In the genomic region with DNA sequence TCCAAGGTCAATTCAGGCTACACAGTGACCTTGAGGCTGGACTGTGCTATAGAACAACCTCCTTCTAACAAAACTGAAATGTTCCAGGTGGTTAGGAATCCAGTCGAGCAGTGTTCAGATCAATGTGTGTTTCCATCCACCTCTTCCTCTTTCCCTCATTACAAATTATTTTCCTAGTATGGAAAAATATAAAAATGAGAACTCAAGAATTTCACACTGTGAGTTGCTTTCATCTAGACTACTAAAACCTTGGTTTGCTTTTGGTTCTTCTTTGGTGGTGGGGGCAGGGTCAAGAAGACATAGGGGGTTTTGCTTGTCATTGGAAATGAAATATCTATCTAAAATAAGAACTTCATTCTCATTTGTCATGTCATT, we compare ENCODE assay signal across 22 mouse cellular contexts.
DNase-seq lines count a peak whose midpoint lies in the region; ATAC-seq and TF ChIP-seq lines count a peak whose summit lies in the region.
"Had no signal": no experiment of that assay in that cellular context is flagged by ENCODE, and none has a peak within 500 bp of the region (broad histone marks: within the 10 kb centered on the region; RNA-seq: fewer than 3 reads in every experiment).

No protein-coding gene starts in this region.

- H3K9me3 ChIP-seq in CH12.LX (replicated peaks; ENCODE audit: low read length) = peaks cover 9% of the 10 kb centered on the region
- H3K9me3 ChIP-seq: embryonic facial prominence, embryonic 13.5 days; embryonic facial prominence, embryonic 15.5 days; forebrain, embryonic 13.5 days; forebrain, embryonic 15.5 days had no signal

- peak overlapping the region; percentile 1; the same call in 1 of the 2 replicates for H3K4me2 ChIP-seq in CH12.LX (ENCODE audit: insufficient read depth, low read depth, poor library complexity, severe bottlenecking)
- H3K4me2 ChIP-seq: embryonic facial prominence, embryonic 13.5 days; embryonic facial prominence, embryonic 15.5 days; forebrain, embryonic 13.5 days; forebrain, embryonic 15.5 days had no signal

- H3K9ac ChIP-seq in CH12.LX (ENCODE audit: insufficient read depth, low read depth) = peak overlapping the region; percentile 1; the same call in 1 of the 2 replicates
- H3K9ac ChIP-seq: embryonic facial prominence, embryonic 13.5 days; embryonic facial prominence, embryonic 15.5 days; forebrain, embryonic 13.5 days; forebrain, embryonic 15.5 days; forebrain, postnatal 0 days had no signal

- TF ChIP-seq POLR2A in CH12.LX (IDR thresholded peaks at IDR 0.05; ENCODE audit: low read depth, low read length) = no peak

- no peaks in the 10 kb centered on the region for H3K36me3 ChIP-seq in CH12.LX (replicated peaks in 1 of 2; ENCODE audit: control insufficient read depth in 1 of 2, insufficient read depth in 1 of 2, low read length in 1 of 2)
- H3K36me3 ChIP-seq: embryonic facial prominence, embryonic 13.5 days; embryonic facial prominence, embryonic 15.5 days; forebrain, embryonic 15.5 days had no signal

- no peaks in the 10 kb centered on the region for H3K79me2 ChIP-seq in CH12.LX (replicated peaks; ENCODE audit: control insufficient read depth, extremely low read depth, insufficient read depth, poor library complexity, severe bottlenecking)

- no peak for TF ChIP-seq CTCF in CH12.LX (conservative IDR thresholded peaks at IDR 0.05 in 1 of 2, IDR thresholded peaks at IDR 0.05 in 1 of 2; ENCODE audit: low read depth in 2 of 2, low read length in 2 of 2)

- TF ChIP-seq RAD21 in CH12.LX (IDR thresholded peaks at IDR 0.05; ENCODE audit: low read depth, low read length) = no peak

- no peaks in the 10 kb centered on the region for H3K27me3 ChIP-seq in CH12.LX (replicated peaks)
- H3K27me3 ChIP-seq: embryonic facial prominence, embryonic 13.5 days; embryonic facial prominence, embryonic 15.5 days; forebrain, embryonic 13.5 days; forebrain, embryonic 15.5 days had no signal

- H3K4me3 ChIP-seq in CH12.LX (replicated peaks in 1 of 3; ENCODE audit: low read depth in 2 of 3, low read length in 2 of 3, poor library complexity in 1 of 3) = no peak overlapping the region
- H3K4me3 ChIP-seq: embryonic facial prominence, embryonic 13.5 days; embryonic facial prominence, embryonic 15.5 days; erythroblast, embryonic 14.5 days; forebrain, embryonic 13.5 days; forebrain, embryonic 15.5 days had no signal

- peaks cover 15 to 27% of the 10 kb centered on the region in 2 experiments for H3K4me1 ChIP-seq in CH12.LX (ENCODE audit: control insufficient read depth in 1 of 2, insufficient read depth in 2 of 2)
- H3K4me1 ChIP-seq: embryonic facial prominence, embryonic 13.5 days; embryonic facial prominence, embryonic 15.5 days; forebrain, embryonic 13.5 days; forebrain, embryonic 15.5 days had no signal

- in situ Hi-C loops in CH12.LX (cut with MboI; ENCODE audit: low pct_ligation_motif_present, low pct_unique_long_range_greater_than_20kb, low sequenced_read_pairs) = no loop called here

- peak; percentile 94 for TF ChIP-seq EP300 in CH12.LX (IDR thresholded peaks at IDR 0.05; ENCODE audit: low read length)

- H3K27ac ChIP-seq in CH12.LX (ENCODE audit: insufficient read depth, low read depth) = peak overlapping the region; percentile 98
- H3K27ac ChIP-seq: embryonic facial prominence, embryonic 13.5 days; embryonic facial prominence, embryonic 15.5 days; forebrain, embryonic 13.5 days; forebrain, embryonic 15.5 days had no signal

- peak; percentile 51 for DNase-seq in CH12.LX (ENCODE audit: extremely low read depth)
- DNase-seq in induced T-regulatory cell, adult 2 months (ENCODE audit: low read depth) = peak; percentile 10
- DNase-seq in frontal cortex, postnatal 36 days (ENCODE audit: low spot score in 2 of 2) = no peak
- DNase-seq: adrenal gland, adult 2 months; adrenal gland, postnatal 10 days; adrenal gland, postnatal 25 days; B cell, adult 2 months; cerebellum, adult 11 months; cerebellum, adult 18-20 months; cerebellum, adult 8-10 months; cerebellum, adult 9-11 months; cerebellum, postnatal 14 days; cerebellum, postnatal 36 days; embryo, embryonic 11 days; forebrain, postnatal 0 days had no signal

- ATAC-seq in megakaryocyte progenitor cell, adult 5-6 weeks (replicated peaks; ENCODE audit: poor library complexity) = 0 out of 2 replicates have a peak, but pooled peaks have one; percentile 15
- no peak for ATAC-seq in frontal cortex, adult (ENCODE audit: low TSS enrichment)
- ATAC-seq: forebrain, embryonic 13.5 days; forebrain, embryonic 15.5 days; forebrain, postnatal 0 days had no signal

- dilution Hi-C loops in CH12.LX (cut with MboI; ENCODE audit: extremely low pct_ligation_motif_present, extremely low pct_unique_long_range_greater_than_20kb, low sequenced_read_pairs) = no loop called here

TF ChIP-seq in CH12.LX, 34 proteins besides CTCF, POLR2A, EP300 and RAD21:
- TF ChIP-seq NELFE (IDR thresholded peaks at IDR 0.05; ENCODE audit: low read depth, low read length) (no peak), PAX5 (IDR thresholded peaks at IDR 0.05; ENCODE audit: low read length) (no peak), ZNF384 (IDR thresholded peaks at IDR 0.05; ENCODE audit: low read depth, low read length) (no peak; the same call in 1 of the 2 replicates), SIN3A (IDR thresholded peaks at IDR 0.05; ENCODE audit: low read length) (peak; percentile 43; the same call in 1 of the 2 replicates), POLR2AphosphoS2 (IDR thresholded peaks at IDR 0.05; ENCODE audit: low read depth, low read length) (no peak), IRF4 (IDR thresholded peaks at IDR 0.05; ENCODE audit: low read depth, low read length) (peak; percentile 68), MXI1 (IDR thresholded peaks at IDR 0.05; ENCODE audit: low read depth, low read length) (no peak; the same call in 1 of the 2 replicates), CHD2 (IDR thresholded peaks at IDR 0.05; ENCODE audit: low read length) (peak; percentile 90), MAX (IDR thresholded peaks at IDR 0.05; ENCODE audit: low read length) (no peak), ZMIZ1 (IDR thresholded peaks at IDR 0.05; ENCODE audit: low read depth, low read length) (no peak), GABPA (IDR thresholded peaks at IDR 0.05; ENCODE audit: insufficient replicate concordance, low read depth, low read length) (no peak), MYC (IDR thresholded peaks at IDR 0.05; ENCODE audit: low read depth, low read length) (peak; percentile 38; the same call in 1 of the 2 replicates), BHLHE40 (IDR thresholded peaks at IDR 0.05; ENCODE audit: low read depth, low read length) (no peak; the same call in 1 of the 2 replicates), TCF12 (IDR thresholded peaks at IDR 0.05; ENCODE audit: low read depth, low read length) (peak; percentile 65; the same call in 1 of the 2 replicates), HCFC1 (IDR thresholded peaks at IDR 0.05; ENCODE audit: low read depth, low read length) (no peak), USF1 (IDR thresholded peaks at IDR 0.05; ENCODE audit: low read depth, low read length) (no peak), TBP (conservative IDR thresholded peaks at IDR 0.05; ENCODE audit: low read depth, low read length) (no peak), E2F4 (IDR thresholded peaks at IDR 0.05; ENCODE audit: insufficient replicate concordance, low read depth, low read length) (no peak), MEF2A (IDR thresholded peaks at IDR 0.05; ENCODE audit: borderline replicate concordance, low read depth, low read length) (no peak; the same call in 1 of the 2 replicates), JUND (conservative IDR thresholded peaks at IDR 0.05; ENCODE audit: low read depth, low read length) (no peak; the same call in 1 of the 2 replicates), NRF1 (IDR thresholded peaks at IDR 0.05; ENCODE audit: low read depth, low read length) (no peak), JUN (IDR thresholded peaks at IDR 0.05; ENCODE audit: insufficient read depth, low read depth, low read length) (peak; percentile 65; the same call in 1 of the 2 replicates), CHD1 (IDR thresholded peaks at IDR 0.05; ENCODE audit: low read depth, low read length) (no peak), KAT2A (IDR thresholded peaks at IDR 0.05; ENCODE audit: insufficient replicate concordance, low read length) (no peak), MAZ (IDR thresholded peaks at IDR 0.05; ENCODE audit: low read depth, low read length) (peak; percentile 74; the same call in 1 of the 2 replicates), ETS1 (conservative IDR thresholded peaks at IDR 0.05; ENCODE audit: low read depth, low read length) (peak; percentile 68; the same call in 1 of the 2 replicates), UBTF (IDR thresholded peaks at IDR 0.05; ENCODE audit: low read depth, low read length) (no peak), RCOR1 (conservative IDR thresholded peaks at IDR 0.05; ENCODE audit: low read depth, low read length) (0 out of 2 replicates have a peak, but pooled peaks have one; percentile 55), ZC3H11A (IDR thresholded peaks at IDR 0.05; ENCODE audit: low read depth, low read length) (no peak), USF2 (conservative IDR thresholded peaks at IDR 0.05; ENCODE audit: low read depth, low read length) (no peak), MAFK (IDR thresholded peaks at IDR 0.05; ENCODE audit: insufficient replicate concordance, low read length) (0 out of 2 replicates have a peak, but pooled peaks have one; percentile 16), ZKSCAN1 (IDR thresholded peaks at IDR 0.05; ENCODE audit: borderline replicate concordance, low read depth, low read length) (no peak), SMC3 (IDR thresholded peaks at IDR 0.05; ENCODE audit: low read depth, low read length) (peak; percentile 9; the same call in 1 of the 2 replicates), ELF1 (IDR thresholded peaks at IDR 0.05; ENCODE audit: low read depth, low read length) (no peak)

Comparison
In these comparisons a context has a peak if more than half of its experiments do, and no peak if none do; other contexts are left out.
1. DNase-seq: peak in CH12.LX (single experiment) and induced T-regulatory cell, adult 2 months (single experiment); none in frontal cortex, postnatal 36 days (0 of 2).